Mouse (Mus musculus) liver, adult 2 months (tissue): ENCODE results near the gene Ppp2r5a.

Experiments used
- CTCF ChIP-seq: fragments of 200-500 bp; IDR thresholded peaks from 2 replicates; pipeline ENCODE4 v1.5.1; 2011; ENCODE audit warnings: low read depth, low read length, control low read depth
- POLR2A ChIP-seq: fragments of 200-500 bp; IDR thresholded peaks from 2 replicates; pipeline ENCODE4 v1.6.1; 2011; ENCODE audit warnings: low read length, control low read depth; ENCODE audit not compliant: insufficient read depth; ENCODE audit errors: extremely low read depth

- no peak for TF ChIP-seq POLR2A
- no peak for TF ChIP-seq CTCF
Measured at GRCm38 (mm10) chr1:191432023-191432422, 29.0 kb upstream of the Ppp2r5a start.
